Mouse (Mus musculus): Measurements from ENCODE around the gene Net1. TPM values are rescaled to one million over a fixed set of nuclear protein-coding genes. Genes with fewer than 3 reads are reported as not detected.

Gene Net1
- polyA plus RNA-seq, 1 experiment = 66.1 TPM

DNA sequence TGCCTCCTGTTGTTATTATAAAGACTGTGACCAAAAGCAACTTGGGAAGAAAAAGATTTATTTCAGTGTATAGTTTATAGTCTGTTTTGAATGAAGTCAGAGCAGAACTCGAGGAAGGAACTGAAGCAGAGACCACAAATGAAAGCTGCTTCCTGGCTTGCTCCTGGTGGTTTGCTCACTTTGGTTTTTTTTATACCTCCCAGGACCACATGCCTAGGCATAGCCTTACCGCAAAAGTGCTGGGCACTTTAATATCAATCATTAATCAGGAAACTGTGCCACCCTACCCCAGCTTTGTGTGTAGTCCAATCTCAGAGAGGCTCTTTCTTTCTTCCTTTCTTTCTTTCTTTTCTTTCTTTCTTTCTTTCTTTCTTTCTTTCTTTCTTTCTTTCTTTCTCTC is 85.6 kb downstream of the Net1 start:
- no peaks in the 10 kb centered on the region for H3K4me1 ChIP-seq (ENCODE audit: control insufficient read depth, insufficient read depth, low read length)
- H3K4me3 ChIP-seq (ENCODE audit: insufficient read depth, low read length) = no peak overlapping the region
- TF ChIP-seq POLR2A (IDR thresholded peaks at IDR 0.05; ENCODE audit: low read depth, low read length) (no peak), CTCF (IDR thresholded peaks at IDR 0.05; ENCODE audit: borderline replicate concordance, insufficient read depth, low read length) (no peak)

More for the DNA sequence above, 85.6 kb downstream of the Net1 start:
- H3K27ac ChIP-seq (ENCODE audit: insufficient read depth, low read length) = no peak overlapping the region

Other genes with a start within 250 kb of the Net1 start
- gene Calml3, start 113.9 kb downstream of the Net1 start, polyA plus RNA-seq (2011; ENCODE audit: insufficient read length, low read depth, missing spikeins) = not detected in 2 replicates
- gene Calm4, start 80.5 kb downstream of the Net1 start, polyA plus RNA-seq (2011; ENCODE audit: insufficient read length, low read depth, missing spikeins) = not detected in 2 replicates
- gene Calm5, start 64.0 kb downstream of the Net1 start, polyA plus RNA-seq (2011; ENCODE audit: insufficient read length, low read depth, missing spikeins) = not detected in 2 replicates
- gene Tubal3, start 54 bp upstream of the Net1 start, polyA plus RNA-seq (2011; ENCODE audit: insufficient read length, low read depth, missing spikeins) = not detected in 2 replicates
- not detected in 2 replicates for gene Ucn3, start 27.1 kb upstream of the Net1 start, polyA plus RNA-seq (2011; ENCODE audit: insufficient read length, low read depth, missing spikeins)
- 2.1 and 3.3 TPM in 2 replicates for gene Akr1c14, start 130.8 kb upstream of the Net1 start, polyA plus RNA-seq (2011; ENCODE audit: insufficient read length, low read depth, missing spikeins)
- 0.44 and 0.97 TPM in 2 replicates for gene Akr1c18, start 232.4 kb upstream of the Net1 start, polyA plus RNA-seq (2011; ENCODE audit: insufficient read length, low read depth, missing spikeins)

Measured in embryonic fibroblast, embryonic 13.5 days (primary cell).